Mouse (Mus musculus) heart, embryonic 13.5 days (tissue): Measurements from ENCODE around the gene Ptpra. TPM values are rescaled to one million over a fixed set of nuclear protein-coding genes. Genes with fewer than 3 reads are reported as not detected.
"Not testable (repeated sequence)": the region's sequence is repeated elsewhere in the genome, so short reads cannot be mapped to it uniquely, and the experiment has no call there.

Source experiments
- ATAC-seq: fragments of 200-750 bp; cut with Nextera tagmentation; 2 replicates; pipeline ENCODE4 v1.8.0; 2017; ENCODE audit warnings: moderate TSS enrichment; ENCODE audit not compliant: insufficient number of reproducible peaks, low FRiP score, low TSS enrichment; ENCODE audit errors: extremely low read depth
- H3K27ac ChIP-seq: fragments of 300-500 bp; sonication (generic); replicated peaks from 2 replicates; pipeline ENCODE4 v1.5.1; 2015; ENCODE audit warnings: moderate library complexity, mild to moderate bottlenecking, inconsistent platforms
- H3K27me3 ChIP-seq: fragments of 300-500 bp; sonication (generic); replicated peaks from 2 replicates; pipeline ENCODE4 v1.6.1; 2015; ENCODE audit warnings: mild to moderate bottlenecking, inconsistent platforms
- H3K36me3 ChIP-seq: fragments of 300-500 bp; sonication (generic); 2 replicates; pipeline ENCODE4 v1.6.1; 2015; ENCODE audit warnings: mild to moderate bottlenecking, inconsistent platforms
- H3K4me1 ChIP-seq: fragments of 300-500 bp; sonication (generic); 2 replicates; pipeline ENCODE4 v1.6.1; 2015; ENCODE audit warnings: inconsistent platforms
- H3K4me2 ChIP-seq: fragments of 300-500 bp; sonication (generic); 2 replicates; pipeline ENCODE4 v1.6.1; 2015; ENCODE audit warnings: inconsistent platforms, mild to moderate bottlenecking, moderate library complexity
- H3K4me3 ChIP-seq: fragments of 300-500 bp; sonication (generic); 2 replicates; pipeline ENCODE4 v1.5.1; 2015; ENCODE audit warnings: moderate library complexity, mild to moderate bottlenecking, inconsistent platforms
- H3K9ac ChIP-seq: fragments of 300-500 bp; sonication (generic); 2 replicates; pipeline ENCODE4 v1.6.1; 2015; ENCODE audit warnings: inconsistent platforms, mild to moderate bottlenecking, moderate library complexity
- H3K9me3 ChIP-seq: fragments of 300-500 bp; sonication (generic); 2 replicates; pipeline ENCODE4 v1.6.1; 2016; ENCODE audit warnings: inconsistent platforms
- whole genome bisulfite sequencing: fragments of 180-500 bp; shearing (Covaris S2); methylation state at CpG from one replicate; pipeline ENCODE4 v1.1.7; 2015; ENCODE audit warnings: mixed read lengths; 5-methylcytosine and 5-hydroxymethylcytosine counted together
- polyA plus RNA-seq: library from polyadenylated mRNA; unstranded; fragments of >200 nt; fragmentation: Nextera tagmentation; extraction: Ambion mirVana; gene quantifications from 2 replicates; pipeline ENCODE4 v1.2.1, GENCODE M21; 2015

The Ptpra gene
- polyA plus RNA-seq, 1 experiment from 2014 or later: 64.0 TPM

DNA sequence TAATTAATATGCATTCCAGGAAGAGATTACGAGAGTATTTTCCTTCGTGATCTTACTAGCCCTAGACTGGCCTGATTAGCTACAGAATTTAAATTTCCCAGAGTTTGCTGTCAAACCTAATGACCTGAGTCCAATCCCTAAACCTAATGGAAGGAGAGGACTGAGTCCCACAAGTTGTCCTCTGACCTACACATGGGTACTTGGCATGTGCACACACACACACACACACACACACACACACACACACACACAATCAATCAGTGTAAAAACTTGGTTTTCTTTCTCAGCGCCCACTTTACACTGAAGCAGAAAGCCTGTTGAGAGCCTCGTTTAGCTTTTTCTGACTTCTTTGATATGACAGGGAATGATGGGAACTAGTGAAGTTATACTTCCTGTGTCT lies 41.1 kb downstream of the Ptpra start:
- 65% methylated on average over 4 of the region's 4 CpGs for WGBS
- Histone ChIP-seq H3K36me3 (0 out of 2 replicates have a peak, but pooled peaks cover 4% of the 10 kb centered on the region), H3K27me3 (no peaks in the 10 kb centered on the region), H3K9me3 (0 out of 2 replicates have a peak, but pooled peaks cover 3% of the 10 kb centered on the region), H3K27ac (peak overlapping the region; percentile 28; the same call in 1 of the 2 replicates), H3K4me1 (peaks cover 27% of the 10 kb centered on the region), H3K4me3 (no peak overlapping the region), H3K4me2 (no peak overlapping the region), H3K9ac (no peak overlapping the region)
- ATAC-seq: no peak

DNA sequence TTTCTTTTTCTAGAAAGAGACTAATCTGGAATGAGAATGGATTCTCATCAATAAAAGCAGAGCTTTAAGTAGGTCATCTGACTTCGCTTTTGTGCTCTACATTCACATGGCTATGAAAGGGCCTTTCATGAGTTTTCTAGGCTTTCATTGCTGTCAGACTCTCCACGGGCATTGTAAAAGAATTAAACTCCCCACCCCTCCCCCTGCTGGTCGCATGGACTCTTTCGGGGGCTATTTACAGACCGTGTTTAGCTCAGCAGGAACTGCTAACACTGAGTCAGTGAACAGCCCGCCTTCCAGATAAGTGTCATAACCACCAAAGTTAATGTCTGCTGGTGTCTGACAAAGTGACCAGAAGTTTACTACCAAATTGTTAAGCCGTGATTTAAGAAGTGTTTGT lies 41.5 kb downstream of the Ptpra start:
- H3K4me3 ChIP-seq: no peak overlapping the region
- WGBS: 30% methylated on average over 7 of the region's 7 CpGs
- no peaks in the 10 kb centered on the region for H3K27me3 ChIP-seq
- ATAC-seq: no peak
- no peak overlapping the region for H3K4me2 ChIP-seq
- H3K27ac ChIP-seq: peak overlapping the region; percentile 43; the same call in 1 of the 2 replicates
- H3K36me3 ChIP-seq: 0 out of 2 replicates have a peak, but pooled peaks cover 4% of the 10 kb centered on the region
- 0 out of 2 replicates have a peak, but pooled peaks cover 3% of the 10 kb centered on the region for H3K9me3 ChIP-seq
- H3K9ac ChIP-seq: no peak overlapping the region
- peaks cover 31% of the 10 kb centered on the region for H3K4me1 ChIP-seq

DNA sequence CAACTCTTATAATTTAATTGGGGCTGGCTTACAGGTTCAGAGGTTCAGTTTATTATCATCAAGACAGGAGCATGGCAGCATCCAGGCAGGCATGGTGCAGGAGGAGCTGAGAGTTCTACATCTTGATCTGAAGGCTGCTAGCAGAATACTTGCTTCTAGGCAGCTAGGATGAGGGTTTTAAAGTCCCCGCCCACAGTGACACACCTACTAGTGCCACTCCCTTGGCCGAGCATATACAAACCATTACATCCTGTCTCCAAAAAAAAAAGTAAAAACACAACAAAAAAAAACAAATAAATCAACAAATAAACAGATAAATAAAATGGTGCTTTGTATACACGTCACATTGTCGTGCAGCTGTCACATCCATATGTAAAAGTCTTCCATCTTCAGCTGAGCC lies 45.0 kb downstream of the Ptpra start:
- not testable (repeated sequence) for H3K4me3 ChIP-seq, ATAC-seq, H3K27ac ChIP-seq, H3K9ac ChIP-seq, H3K9me3 ChIP-seq, H3K36me3 ChIP-seq, H3K4me2 ChIP-seq, H3K27me3 ChIP-seq
- H3K4me1 ChIP-seq: peaks cover 53% of the 10 kb centered on the region
- 84% methylated on average over 4 of the region's 4 CpGs for WGBS

DNA sequence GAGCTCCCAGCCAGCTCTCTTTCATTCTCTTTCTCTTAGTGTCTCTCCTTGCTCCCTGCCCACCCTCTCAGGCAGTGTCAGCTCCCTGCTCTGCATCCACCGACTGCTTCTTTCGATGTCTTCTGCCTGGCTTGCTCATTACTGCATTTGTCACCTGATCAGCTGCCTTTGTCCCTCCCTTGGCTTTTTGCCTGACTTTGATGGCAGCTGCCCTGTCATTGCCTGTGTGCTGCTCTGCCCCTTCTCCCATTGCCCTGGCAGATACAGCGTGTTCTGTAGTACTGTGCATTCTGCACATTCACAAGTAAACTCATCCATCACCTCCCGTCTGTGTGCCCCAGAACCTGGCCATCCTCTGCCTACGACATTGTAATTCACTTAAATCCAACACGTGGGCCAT lies 46.0 kb downstream of the Ptpra start:
- Histone ChIP-seq H3K27me3 (no peaks in the 10 kb centered on the region), H3K4me2 (peak overlapping the region; percentile 2; the same call in 1 of the 2 replicates), H3K36me3 (0 out of 2 replicates have a peak, but pooled peaks cover 4% of the 10 kb centered on the region), H3K4me1 (peaks cover 47% of the 10 kb centered on the region), H3K9ac (peak overlapping the region; percentile 50), H3K4me3 (no peak overlapping the region), H3K9me3 (no peaks in the 10 kb centered on the region), H3K27ac (peak overlapping the region; percentile 41; the same call in 1 of the 2 replicates)
- no peak for ATAC-seq
- 37% methylated on average over 6 of the region's 6 CpGs for WGBS

DNA sequence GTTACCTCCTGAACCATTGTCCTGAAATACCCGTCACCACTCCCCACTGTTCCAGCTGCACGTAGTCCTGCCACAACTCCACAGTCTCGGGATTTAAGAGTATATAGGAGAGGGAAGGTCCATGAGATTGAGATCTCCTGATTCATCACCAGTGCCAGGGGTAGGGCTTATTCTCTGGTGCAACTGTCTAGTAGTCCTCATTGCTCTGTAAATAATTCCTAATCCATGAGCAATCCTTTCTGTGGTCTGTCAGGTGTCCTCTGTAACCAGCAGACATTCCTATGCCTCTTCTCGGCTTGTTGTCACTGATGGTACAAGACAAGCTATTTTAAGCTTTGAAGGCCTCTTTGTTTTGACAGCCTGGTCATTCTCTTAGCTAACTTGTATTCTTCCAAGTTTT lies 46.9 kb downstream of the Ptpra start:
- Histone ChIP-seq H3K4me1 (peaks cover 43% of the 10 kb centered on the region), H3K9ac (no peak overlapping the region), H3K27ac (peak overlapping the region; percentile 41), H3K27me3 (no peaks in the 10 kb centered on the region), H3K4me2 (no peak overlapping the region), H3K4me3 (no peak overlapping the region), H3K9me3 (no peaks in the 10 kb centered on the region), H3K36me3 (0 out of 2 replicates have a peak, but pooled peaks cover 4% of the 10 kb centered on the region)
- no peak; the same call in 1 of the 2 replicates for ATAC-seq
- 35% methylated on average over 4 of the region's 4 CpGs for WGBS

DNA sequence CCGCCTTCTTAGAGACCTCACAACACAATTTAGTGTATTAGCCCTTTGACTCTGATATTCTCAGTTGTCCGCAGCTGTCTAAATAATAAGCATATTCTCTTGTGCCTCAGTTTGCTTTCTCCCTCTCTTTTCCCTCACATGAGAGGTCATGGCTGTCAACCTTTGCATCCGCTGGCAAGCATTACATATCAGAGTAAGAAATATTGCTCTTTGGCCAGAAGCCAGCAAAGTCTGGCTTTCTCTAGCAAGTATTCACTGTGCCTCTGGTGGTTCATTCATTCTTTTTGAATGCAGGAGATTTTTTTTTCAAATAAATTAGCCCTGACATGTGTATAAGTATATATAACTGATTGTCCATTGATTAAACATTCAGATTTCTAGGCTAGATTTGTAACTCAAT lies 49.5 kb downstream of the Ptpra start:
- WGBS: 66% methylated on average over 3 of the region's 3 CpGs
- Histone ChIP-seq H3K36me3 (peaks cover 7% of the 10 kb centered on the region), H3K27me3 (no peaks in the 10 kb centered on the region), H3K27ac (no peak overlapping the region), H3K4me1 (peaks cover 42% of the 10 kb centered on the region), H3K9me3 (no peaks in the 10 kb centered on the region), H3K9ac (no peak overlapping the region), H3K4me3 (no peak overlapping the region), H3K4me2 (no peak overlapping the region)
- no peak for ATAC-seq

DNA sequence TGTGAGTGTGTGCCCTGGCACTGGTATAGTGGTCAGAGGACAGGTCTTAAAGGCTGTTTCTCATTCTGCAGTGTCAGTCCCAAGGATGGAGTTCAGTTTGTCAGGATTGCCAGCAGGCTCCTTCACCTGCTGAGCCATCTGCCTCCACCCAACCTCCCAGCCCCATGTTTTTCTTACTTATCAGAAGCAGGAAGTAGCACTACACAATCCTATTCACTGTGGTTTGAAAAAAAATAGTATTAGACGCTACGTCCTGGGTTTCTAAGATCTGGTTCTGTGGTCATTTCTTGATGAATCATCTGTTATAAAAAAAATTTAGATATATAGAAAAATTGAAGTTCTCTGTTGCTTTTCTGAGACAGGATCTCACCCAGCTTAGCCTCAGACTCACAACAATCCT lies 51.5 kb downstream of the Ptpra start:
- 67% methylated on average over 2 of the region's 2 CpGs for WGBS
- H3K4me1 ChIP-seq: peaks cover 29% of the 10 kb centered on the region
- H3K4me3 ChIP-seq: no peak overlapping the region
- H3K9ac ChIP-seq: no peak overlapping the region
- ATAC-seq: no peak
- H3K36me3 ChIP-seq: peaks cover 23% of the 10 kb centered on the region
- no peaks in the 10 kb centered on the region for H3K9me3 ChIP-seq
- H3K27ac ChIP-seq: no peak overlapping the region
- no peaks in the 10 kb centered on the region for H3K27me3 ChIP-seq
- H3K4me2 ChIP-seq: no peak overlapping the region

DNA sequence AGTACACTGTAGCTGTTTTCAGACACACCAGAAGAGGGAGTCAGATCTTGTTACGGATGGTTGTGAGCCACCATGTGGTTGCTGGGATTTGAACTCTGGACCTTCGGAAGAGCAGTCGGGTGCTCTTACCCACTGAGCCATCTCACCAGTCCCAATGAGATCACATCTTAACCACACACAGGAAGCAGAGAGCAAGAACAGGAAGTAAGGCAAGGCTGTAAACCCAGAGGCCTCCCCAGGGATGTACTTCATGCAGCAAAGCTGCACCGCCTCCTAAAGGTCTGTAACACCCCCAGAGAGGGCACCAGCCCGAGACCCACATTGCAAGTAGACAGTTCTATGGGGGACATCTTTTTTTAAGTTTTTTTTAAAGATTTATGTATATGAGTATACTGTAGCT lies 61.5 kb downstream of the Ptpra start:
- not testable (repeated sequence) for H3K9ac ChIP-seq, H3K27ac ChIP-seq, H3K4me2 ChIP-seq, H3K9me3 ChIP-seq, H3K27me3 ChIP-seq, ATAC-seq, H3K4me3 ChIP-seq, H3K4me1 ChIP-seq
- WGBS: 93% methylated on average over 5 of the region's 5 CpGs
- H3K36me3 ChIP-seq: peaks cover 57% of the 10 kb centered on the region

DNA sequence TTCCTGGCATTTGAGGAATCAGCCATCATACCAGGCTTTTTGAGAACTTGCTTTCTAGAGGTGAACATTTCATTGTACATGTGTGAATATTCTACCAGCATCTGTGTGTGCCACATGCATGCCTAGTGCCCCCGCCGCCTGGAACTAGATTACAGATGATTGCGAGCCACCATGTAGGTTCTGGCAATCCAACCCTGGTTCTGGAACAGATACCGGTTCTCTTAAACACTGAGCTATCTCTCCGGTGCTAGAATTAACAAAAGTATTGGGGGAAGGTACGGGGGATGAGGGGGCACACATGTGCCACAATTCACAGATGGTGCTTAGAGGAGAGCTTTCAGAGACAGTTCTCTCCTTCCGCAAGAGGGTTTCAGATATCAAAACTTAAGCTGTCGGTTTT lies 63.8 kb downstream of the Ptpra start:
- no peak for ATAC-seq
- H3K4me1 ChIP-seq: no peaks in the 10 kb centered on the region
- H3K4me2 ChIP-seq: no peak overlapping the region
- no peak overlapping the region for H3K9ac ChIP-seq
- no peak overlapping the region for H3K27ac ChIP-seq
- H3K36me3 ChIP-seq: peaks cover 54% of the 10 kb centered on the region
- no peak overlapping the region for H3K4me3 ChIP-seq
- 93% methylated on average over 8 of the region's 8 CpGs for WGBS
- no peaks in the 10 kb centered on the region for H3K27me3 ChIP-seq
- no peaks in the 10 kb centered on the region for H3K9me3 ChIP-seq

DNA sequence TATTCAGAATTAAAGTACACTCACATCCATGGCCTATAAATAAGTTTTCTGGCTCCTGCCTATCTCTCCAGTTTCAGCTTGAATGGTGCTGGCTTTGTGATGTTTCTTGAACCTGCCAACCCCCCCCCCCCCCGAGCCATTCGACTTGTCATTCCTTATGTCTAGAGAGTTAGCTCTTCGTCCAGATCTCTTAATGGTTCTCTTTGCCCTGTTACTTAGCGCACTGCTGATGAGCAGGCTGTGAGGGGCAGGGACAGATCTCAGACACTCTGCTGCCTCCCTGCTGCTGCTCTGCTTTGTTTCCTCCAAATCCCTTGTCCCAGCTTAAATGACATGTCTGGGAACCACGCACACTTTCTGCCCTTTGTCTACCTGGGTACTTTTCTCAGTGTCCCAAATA lies 65.7 kb downstream of the Ptpra start:
- Histone ChIP-seq H3K4me3 (no peak overlapping the region), H3K4me1 (no peaks in the 10 kb centered on the region)

DNA sequence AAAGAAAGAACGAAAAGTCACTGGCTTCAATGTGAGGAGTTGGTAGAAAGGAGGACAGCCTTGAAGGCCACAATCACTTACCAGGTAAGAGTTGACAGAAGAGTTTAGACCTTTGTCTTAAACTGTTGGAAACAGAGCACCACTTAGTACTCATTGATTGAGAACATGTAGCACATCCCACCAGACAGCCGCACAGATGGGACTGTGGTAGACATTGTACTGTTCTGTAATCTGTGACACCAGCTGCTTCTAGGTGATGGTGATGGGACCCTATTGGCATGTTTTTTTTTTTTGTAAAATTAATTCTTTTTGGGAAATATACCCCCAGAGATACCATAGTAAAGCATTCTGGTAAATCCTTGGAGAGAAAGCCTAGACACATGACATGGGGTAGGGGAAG lies 71.8 kb downstream of the Ptpra start:
- 95% methylated on average over 2 of the region's 2 CpGs for WGBS
- H3K36me3 ChIP-seq: peaks cover 89% of the 10 kb centered on the region
- H3K27me3 ChIP-seq: no peaks in the 10 kb centered on the region
- no peak overlapping the region for H3K4me3 ChIP-seq
- H3K4me1 ChIP-seq: no peaks in the 10 kb centered on the region
- no peak overlapping the region for H3K9ac ChIP-seq
- H3K9me3 ChIP-seq: no peaks in the 10 kb centered on the region
- no peak overlapping the region for H3K27ac ChIP-seq
- no peak for ATAC-seq
- no peak overlapping the region for H3K4me2 ChIP-seq

More for the DNA sequence above, 65.7 kb downstream of the Ptpra start:
- Histone ChIP-seq H3K36me3 (peaks cover 56% of the 10 kb centered on the region), H3K27me3 (no peaks in the 10 kb centered on the region), H3K4me2 (no peak overlapping the region), H3K9me3 (no peaks in the 10 kb centered on the region), H3K27ac (no peak overlapping the region), H3K9ac (no peak overlapping the region)
- WGBS: 75% methylated on average over 5 of the region's 5 CpGs
- no peak for ATAC-seq

DNA sequence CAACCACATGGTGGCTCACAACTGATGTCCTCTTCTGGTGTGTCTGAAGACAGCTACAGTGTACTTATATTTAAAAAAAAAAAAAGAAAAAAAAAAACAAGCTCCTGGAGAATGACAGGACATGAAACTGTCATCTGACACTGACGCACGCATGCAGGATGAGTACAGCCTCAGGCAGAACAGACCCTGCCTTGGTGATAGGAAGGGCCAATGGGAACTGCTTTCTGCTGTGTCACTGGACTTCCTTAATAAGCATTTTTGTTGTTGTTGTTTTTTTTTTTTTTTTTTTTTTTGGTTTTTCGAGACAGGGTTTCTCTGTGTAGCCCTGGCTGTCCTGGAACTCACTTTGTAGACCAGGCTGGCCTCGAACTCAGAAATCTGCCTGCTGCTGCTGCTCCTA lies 75.4 kb downstream of the Ptpra start:
- peaks cover 87% of the 10 kb centered on the region for H3K36me3 ChIP-seq
- not testable (repeated sequence) for H3K27me3 ChIP-seq, ATAC-seq, H3K4me1 ChIP-seq, H3K4me2 ChIP-seq, H3K9ac ChIP-seq, H3K4me3 ChIP-seq, H3K27ac ChIP-seq, H3K9me3 ChIP-seq
- WGBS: 83% methylated on average over 4 of the region's 4 CpGs
